ENCODE assay signal across 8 mouse cellular contexts in genomic region chr13:63046206-63047020, GRCm38 (mm10).
DNase-seq lines count a peak whose midpoint lies in the region; ATAC-seq and TF ChIP-seq lines count a peak whose summit lies in the region.

No protein-coding gene starts in this region.

- H3K4me2 ChIP-seq in forebrain, embryonic 13.5 days, result no peak overlapping the region

- TF ChIP-seq EP300 in MEL (IDR thresholded peaks at IDR 0.05; ENCODE audit: low read depth in 1 of 2, low read length in 2 of 2), result no peak

- H3K27ac ChIP-seq in MEL (ENCODE audit: control insufficient read depth, low read depth, low read length), result no peak overlapping the region
- H3K27ac ChIP-seq in forebrain, embryonic 13.5 days, result no peak overlapping the region
- H3K27ac ChIP-seq in hindbrain, embryonic 10.5 days, result 0 out of 2 replicates have a peak overlapping the region, but pooled peaks have one; percentile 45

- no peaks in the 10 kb centered on the region for H3K27me3 ChIP-seq in MEL (ENCODE audit: control insufficient read depth in 1 of 2, insufficient read depth in 2 of 2, low read length in 2 of 2)
- H3K27me3 ChIP-seq in forebrain, embryonic 13.5 days, result no peaks in the 10 kb centered on the region
- H3K27me3 ChIP-seq in hindbrain, embryonic 10.5 days (ENCODE audit: insufficient read depth, poor library complexity, severe bottlenecking), result no peaks in the 10 kb centered on the region

- no peaks in the 10 kb centered on the region for H3K4me1 ChIP-seq in MEL (ENCODE audit: control insufficient read depth in 1 of 2, insufficient read depth in 2 of 2, low read length in 2 of 2)
- no peaks in the 10 kb centered on the region for H3K4me1 ChIP-seq in forebrain, embryonic 13.5 days
- 0 out of 2 replicates have a peak, but pooled peaks cover 2% of the 10 kb centered on the region for H3K4me1 ChIP-seq in hindbrain, embryonic 10.5 days (replicated peaks)

- no peak overlapping the region for H3K4me3 ChIP-seq in MEL (ENCODE audit: control insufficient read depth in 1 of 2, insufficient read depth in 1 of 2, low read depth in 2 of 2, low read length in 2 of 2)
- H3K4me3 ChIP-seq in forebrain, embryonic 13.5 days, result no peak overlapping the region
- H3K4me3 ChIP-seq in hindbrain, embryonic 10.5 days, result no peak overlapping the region

- ATAC-seq in forebrain, embryonic 13.5 days, result peak; percentile 82

- WGBS in forebrain, embryonic 13.5 days, result 48% methylated on average over 7 of the region's 7 CpGs
- WGBS in hindbrain, embryonic 10.5 days, result 46% methylated on average over 7 of the region's 7 CpGs

- H3K9ac ChIP-seq in MEL (ENCODE audit: control insufficient read depth, low read depth, low read length, poor library complexity, severe bottlenecking), result no peak overlapping the region
- no peak overlapping the region for H3K9ac ChIP-seq in forebrain, embryonic 13.5 days

- DNase-seq in MEL (ENCODE audit: low read depth, low spot score), result peak; percentile 56
- DNase-seq in c-Kit-positive CD71-positive TER-119-positive erythroid progenitor cells, embryonic 14.5 days (ENCODE audit: low spot score), result peak; percentile 24
- peak; percentile 68 for DNase-seq in hindbrain, embryonic 10.5 days (ENCODE audit: low spot score)
- DNase-seq in layer of hippocampus, adult 8-10 months (ENCODE audit: low spot score in 2 of 2), result peak; percentile 58 to 75
- DNase-seq in lung, postnatal 14 days, result peak; percentile 87
- peak; percentile 78 for DNase-seq in right cerebral cortex, adult 18-20 months
- DNase-seq in urinary bladder, postnatal 25 days (ENCODE audit: low spot score), result peak; percentile 68

- H3K9me3 ChIP-seq in MEL (replicated peaks; ENCODE audit: insufficient read depth, low read length), result no peaks in the 10 kb centered on the region
- H3K9me3 ChIP-seq in forebrain, embryonic 13.5 days (replicated peaks), result no peaks in the 10 kb centered on the region
- H3K9me3 ChIP-seq in hindbrain, embryonic 10.5 days, result no peaks in the 10 kb centered on the region

- peak; percentile 43 to 82 (median 67) for TF ChIP-seq CTCF in MEL (IDR thresholded peaks at IDR 0.05 in 2 of 3, conservative IDR thresholded peaks at IDR 0.05 in 1 of 3; ENCODE audit: control insufficient read depth in 1 of 3, insufficient read depth in 1 of 3, low read depth in 2 of 3, low read length in 3 of 3, poor library complexity in 1 of 3, severe bottlenecking in 1 of 3)

- no peak for TF ChIP-seq POLR2A in MEL (IDR thresholded peaks at IDR 0.05; ENCODE audit: control insufficient read depth in 1 of 2, insufficient read depth in 1 of 2, low read depth in 1 of 2, low read length in 2 of 2, poor library complexity in 1 of 2)

- no peaks in the 10 kb centered on the region for H3K79me2 ChIP-seq in MEL (ENCODE audit: control insufficient read depth, insufficient read depth, low read length, poor library complexity)

- peak; percentile 83 for TF ChIP-seq RAD21 in MEL (IDR thresholded peaks at IDR 0.05; ENCODE audit: low read depth, low read length)

- no peaks in the 10 kb centered on the region for H3K36me3 ChIP-seq in MEL (ENCODE audit: control insufficient read depth in 1 of 2, insufficient read depth in 2 of 2, low read length in 2 of 2)
- H3K36me3 ChIP-seq in forebrain, embryonic 13.5 days (ENCODE audit: poor library complexity, severe bottlenecking), result no peaks in the 10 kb centered on the region
- H3K36me3 ChIP-seq in hindbrain, embryonic 10.5 days, result no peaks in the 10 kb centered on the region

TF ChIP-seq in MEL, 35 proteins besides CTCF, POLR2A, EP300 and RAD21:
- no peak for TF ChIP-seq POLR2AphosphoS5 (IDR thresholded peaks at IDR 0.05; ENCODE audit: borderline replicate concordance, low read depth, low read length)
- TF ChIP-seq JUND (IDR thresholded peaks at IDR 0.05; ENCODE audit: low read depth, low read length), result no peak
- peak; percentile 91 for TF ChIP-seq SMC3 (IDR thresholded peaks at IDR 0.05; ENCODE audit: low read depth, low read length)
- peak; percentile 77 for TF ChIP-seq ZC3H11A (IDR thresholded peaks at IDR 0.05; ENCODE audit: low read depth, low read length)
- TF ChIP-seq GABPA (IDR thresholded peaks at IDR 0.05; ENCODE audit: low read depth, low read length), result no peak
TF ChIP-seq in MEL: peak in this region for 2.

Comparison
In these comparisons a context has a peak if more than half of its experiments do, and no peak if none do; other contexts are left out.
1. DNase-seq: peak in every context shown above with its lines; median percentile 87 in lung, postnatal 14 days; 78 in right cerebral cortex, adult 18-20 months; 68 in hindbrain, embryonic 10.5 days; 68 in urinary bladder, postnatal 25 days; 66 in layer of hippocampus, adult 8-10 months; 56 in MEL; 24 in c-Kit-positive CD71-positive TER-119-positive erythroid progenitor cells, embryonic 14.5 days.